Mouse (Mus musculus): ENCODE measurements at regions not wholly inside any gene's neighbourhood (a gene's known extent, or its start where the extent isn't known, plus 50 kb on each side); places are given as distances from the start of the nearest gene placed in this dataset.

- TF ChIP-seq CTCF (IDR thresholded peaks at IDR 0.05; ENCODE audit: low read depth, low read length) (no peak), POLR2A (IDR thresholded peaks at IDR 0.05; ENCODE audit: insufficient read depth, low read length) (no peak), EP300 (IDR thresholded peaks at IDR 0.05; ENCODE audit: insufficient read depth, low read depth, low read length) (no peak)
These were observed 94.1 kb upstream of the Lpar1 start for GRCm38 (mm10) chr4:58647761-58648295.

All from ES-Bruce4 (cell line).